Mouse (Mus musculus) hindbrain, embryonic 16.5 days (tissue): Measurements from ENCODE around the gene Mis18a. TPM values are rescaled to one million over a fixed set of nuclear protein-coding genes. Genes with fewer than 3 reads are reported as not detected.
A peak's percentile ranks its signal among the peaks of the same experiment; 100 is the strongest.

Experiments used
- ATAC-seq: fragments of 200-750 bp; cut with Nextera tagmentation; 2 replicates; pipeline ENCODE4 v1.8.0; 2017; ENCODE audit warnings: moderate TSS enrichment, moderate library complexity
- H3K27ac ChIP-seq: fragments of 300-500 bp; sonication (generic); 2 replicates; pipeline ENCODE4 v1.5.1; 2014; ENCODE audit warnings: low read depth, mild to moderate bottlenecking, control low read depth, low read length, moderate library complexity
- H3K27me3 ChIP-seq: fragments of 300-500 bp; sonication (generic); replicated peaks from 2 replicates; pipeline ENCODE4 v1.6.1; 2014; ENCODE audit warnings: low read length; ENCODE audit not compliant: control insufficient read depth, insufficient read depth
- H3K36me3 ChIP-seq: fragments of 300-500 bp; sonication (generic); 2 replicates; pipeline ENCODE4 v1.6.1; 2014; ENCODE audit warnings: mild to moderate bottlenecking, low read length, moderate library complexity, mixed read lengths; ENCODE audit not compliant: control insufficient read depth, insufficient read depth
- H3K4me1 ChIP-seq: fragments of 300-500 bp; sonication (generic); 2 replicates; pipeline ENCODE4 v1.6.1; 2014; ENCODE audit warnings: low read depth, low read length; ENCODE audit not compliant: control insufficient read depth, insufficient read depth
- H3K4me2 ChIP-seq: fragments of 300-500 bp; sonication (generic); 2 replicates; pipeline ENCODE4 v1.6.1; 2014; ENCODE audit warnings: mild to moderate bottlenecking, low read length, control low read depth, moderate library complexity
- H3K4me3 ChIP-seq: fragments of 300-500 bp; sonication (generic); 2 replicates; pipeline ENCODE4 v1.5.1; 2014; ENCODE audit warnings: mild to moderate bottlenecking, low read length, control low read depth, moderate library complexity
- H3K9ac ChIP-seq: fragments of 300-500 bp; sonication (generic); 2 replicates; pipeline ENCODE4 v1.6.1; 2014; ENCODE audit warnings: low read depth, mild to moderate bottlenecking, control low read depth, low read length, moderate library complexity
- H3K9me3 ChIP-seq: fragments of 300-500 bp; sonication (generic); 2 replicates; pipeline ENCODE4 v1.6.1; 2014; ENCODE audit warnings: mild to moderate bottlenecking, low read length, moderate library complexity; ENCODE audit not compliant: control insufficient read depth
- WGBS: fragments of 180-500 bp; shearing (Covaris S2); extraction: QIAGEN DNeasy Blood & Tissue Kit; methylation state at CpG from one replicate; pipeline ENCODE4 v1.1.7; 2014; 5-methylcytosine and 5-hydroxymethylcytosine counted together
- polyA plus RNA-seq: library from polyadenylated mRNA; unstranded; fragments of >200 nt; fragmentation: Nextera tagmentation; extraction: Ambion mirVana; gene quantifications from 2 replicates; pipeline ENCODE4 v1.2.1, GENCODE M21; 2015

The Mis18a gene
- 26.4 and 31.3 TPM in 2 replicates for polyA plus RNA-seq

- Histone ChIP-seq H3K4me1 (peaks cover 5% of the 10 kb centered on the region), H3K9me3 (peaks cover 4% of the 10 kb centered on the region; the same call in 1 of the 2 replicates), H3K9ac (peak within 1 kb of the TSS; percentile 81), H3K27me3 (no peaks in the 10 kb centered on the region), H3K27ac (peak within 1 kb of the TSS; percentile 89), H3K4me2 (peak within 1 kb of the TSS; percentile 99), H3K4me3 (peak within 1 kb of the TSS; percentile 86), H3K36me3 (no peaks in the 10 kb centered on the region)
- WGBS = 1% methylated on average over 53 of the region's 53 CpGs
- peak; percentile 97 for ATAC-seq
Measured at GRCm38 (mm10) chr16:90727233-90728115, at the start of gene Mis18a. Gene Mis18a (minus strand): TSS chr16:90727404.

DNA sequence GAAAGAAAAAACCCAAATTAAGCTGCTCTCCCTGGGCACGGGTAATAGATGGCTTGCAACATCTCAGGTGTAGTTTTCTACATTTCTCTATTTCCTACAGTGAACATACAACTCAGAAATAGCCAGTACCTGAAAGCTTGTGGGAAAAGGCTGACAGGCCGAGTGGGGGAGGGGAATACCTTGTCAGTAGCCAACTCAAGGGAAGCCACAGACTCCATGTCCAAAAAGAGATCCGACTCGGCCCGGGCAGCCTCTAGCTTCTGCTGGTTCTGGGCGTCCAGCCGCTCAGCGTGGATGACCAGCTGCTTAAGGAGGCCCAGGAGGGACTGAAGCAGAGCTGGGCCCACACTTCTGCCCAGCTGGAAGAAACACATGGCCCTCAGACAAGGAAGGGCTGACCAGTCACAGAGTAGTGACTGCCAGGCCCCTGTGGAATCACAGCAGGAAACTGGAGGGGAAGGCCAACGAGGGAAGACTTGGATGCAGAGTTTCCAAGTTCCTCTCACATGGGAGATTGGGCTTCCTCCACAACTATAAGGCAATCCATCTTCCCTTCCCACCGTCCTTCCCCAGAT, 48.8 kb upstream of the Mis18a start:
- H3K36me3 ChIP-seq = peaks cover 45% of the 10 kb centered on the region
- no peaks in the 10 kb centered on the region for H3K4me1 ChIP-seq
- H3K9me3 ChIP-seq = no peaks in the 10 kb centered on the region

GRCm38 (mm10) chr16:90774646-90775045, 47.4 kb upstream of the Mis18a start:
- Histone ChIP-seq H3K9me3 (no peaks in the 10 kb centered on the region), H3K4me2 (no peak overlapping the region), H3K4me3 (no peak overlapping the region), H3K4me1 (no peaks in the 10 kb centered on the region), H3K27ac (no peak overlapping the region), H3K9ac (no peak overlapping the region; the same call in 1 of the 2 replicates), H3K27me3 (no peaks in the 10 kb centered on the region), H3K36me3 (peaks cover 43% of the 10 kb centered on the region)
- ATAC-seq = no peak
- WGBS = 90% methylated on average over 6 of the region's 6 CpGs

More for the DNA sequence above, 48.8 kb upstream of the Mis18a start:
- H3K27me3 ChIP-seq = no peaks in the 10 kb centered on the region
- no peak overlapping the region for H3K4me3 ChIP-seq
- H3K9ac ChIP-seq = no peak overlapping the region
- H3K4me2 ChIP-seq = no peak overlapping the region
- 81% methylated on average over 10 of the region's 10 CpGs for WGBS
- ATAC-seq = no peak
- H3K27ac ChIP-seq = no peak overlapping the region

- Histone ChIP-seq H3K9me3 (no peaks in the 10 kb centered on the region), H3K4me2 (no peak overlapping the region), H3K27ac (no peak overlapping the region), H3K4me3 (no peak overlapping the region), H3K9ac (no peak overlapping the region), H3K4me1 (no peaks in the 10 kb centered on the region), H3K36me3 (peaks cover 45% of the 10 kb centered on the region), H3K27me3 (no peaks in the 10 kb centered on the region)
- WGBS = 81% methylated on average over 12 of the region's 12 CpGs
- no peak for ATAC-seq
Measured at GRCm38 (mm10) chr16:90774216-90774615, 47.0 kb upstream of the Mis18a start.

GRCm38 (mm10) chr16:90766919-90767454, 39.8 kb upstream of the Mis18a start:
- H3K27ac ChIP-seq = no peak overlapping the region
- H3K9me3 ChIP-seq = no peaks in the 10 kb centered on the region
- no peak overlapping the region for H3K4me3 ChIP-seq
- no peak for ATAC-seq
- no peaks in the 10 kb centered on the region for H3K27me3 ChIP-seq
- WGBS = 97% methylated on average over 15 of the region's 15 CpGs
- no peak overlapping the region for H3K4me2 ChIP-seq
- H3K9ac ChIP-seq = no peak overlapping the region
- H3K36me3 ChIP-seq = peaks cover 46% of the 10 kb centered on the region
- no peaks in the 10 kb centered on the region for H3K4me1 ChIP-seq

GRCm38 (mm10) chr16:90765195-90765877, 38.1 kb upstream of the Mis18a start:
- Histone ChIP-seq H3K27ac (no peak overlapping the region), H3K4me1 (no peaks in the 10 kb centered on the region), H3K36me3 (peaks cover 46% of the 10 kb centered on the region), H3K9me3 (no peaks in the 10 kb centered on the region), H3K4me3 (no peak overlapping the region), H3K9ac (no peak overlapping the region), H3K27me3 (no peaks in the 10 kb centered on the region), H3K4me2 (no peak overlapping the region)
- no peak for ATAC-seq
- WGBS = 89% methylated on average over 9 of the region's 9 CpGs

- Histone ChIP-seq H3K9ac (no peak overlapping the region), H3K4me3 (no peak overlapping the region), H3K9me3 (no peaks in the 10 kb centered on the region), H3K27ac (no peak overlapping the region), H3K4me2 (no peak overlapping the region), H3K36me3 (peaks cover 27% of the 10 kb centered on the region), H3K4me1 (no peaks in the 10 kb centered on the region), H3K27me3 (no peaks in the 10 kb centered on the region)
- WGBS = 90% methylated on average over 4 of the region's 4 CpGs
- no peak for ATAC-seq
Measured at GRCm38 (mm10) chr16:90760515-90760914, 33.3 kb upstream of the Mis18a start.

DNA sequence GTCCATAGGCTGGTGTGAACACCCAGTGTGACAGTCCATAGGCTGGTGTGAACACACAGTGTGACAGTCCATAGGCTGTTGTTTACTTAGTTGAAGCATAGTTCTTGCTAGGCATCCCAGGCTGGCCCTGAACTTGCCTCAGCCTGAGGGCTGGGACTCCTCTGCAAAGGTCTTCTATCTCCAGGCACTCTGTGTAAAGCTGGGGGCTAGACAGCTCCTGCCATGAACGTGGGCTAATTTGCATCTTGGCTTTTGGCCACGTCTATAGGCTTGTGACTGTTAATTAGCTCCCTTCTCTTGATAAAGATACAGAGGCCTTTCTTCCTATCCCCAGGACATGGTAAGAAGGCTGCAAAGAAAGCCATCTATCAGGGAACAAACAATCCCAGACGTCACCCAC, 32.1 kb upstream of the Mis18a start:
- Histone ChIP-seq H3K36me3 (peaks cover 27% of the 10 kb centered on the region), H3K4me2 (no peak overlapping the region), H3K27me3 (no peaks in the 10 kb centered on the region), H3K9ac (no peak overlapping the region), H3K27ac (no peak overlapping the region), H3K4me3 (no peak overlapping the region), H3K4me1 (no peaks in the 10 kb centered on the region), H3K9me3 (no peaks in the 10 kb centered on the region)
- WGBS = 22% methylated on average over 3 of the region's 3 CpGs
- ATAC-seq = no peak
